In the genomic region with DNA sequence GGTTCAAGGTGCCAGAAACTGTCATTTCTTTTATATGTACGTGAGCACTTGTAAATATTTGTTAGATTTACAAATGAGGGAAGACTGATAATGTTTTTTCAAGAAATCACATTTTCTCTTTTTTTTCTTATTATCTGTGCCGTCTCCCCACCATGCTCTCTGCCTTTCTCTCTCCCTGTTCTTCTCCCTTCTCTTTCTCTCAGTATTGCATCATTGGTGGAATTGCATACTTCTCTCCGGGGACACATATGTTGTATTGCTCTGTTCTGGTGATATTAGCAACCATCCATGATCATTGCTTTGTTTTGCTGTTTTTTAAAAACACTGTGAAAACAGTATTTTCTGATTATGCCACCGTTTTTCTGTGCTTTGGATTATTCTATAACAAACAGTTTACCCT, we compare ENCODE assay signal across 22 mouse cellular contexts.
DNase-seq lines count a peak whose midpoint lies in the region; ATAC-seq lines count a peak whose summit lies in the region.
"Had no signal": no experiment of that assay in that cellular context is flagged by ENCODE, and none has a peak within 500 bp of the region (broad histone marks: within the 10 kb centered on the region; RNA-seq: fewer than 3 reads in every experiment).

No protein-coding gene starts in this region.

- H3K27me3 ChIP-seq in hindbrain, embryonic 10.5 days (ENCODE audit: insufficient read depth, poor library complexity, severe bottlenecking): no peaks in the 10 kb centered on the region
- no peaks in the 10 kb centered on the region for H3K27me3 ChIP-seq in hindbrain, embryonic 12.5 days
- H3K27me3 ChIP-seq in midbrain, embryonic 10.5 days (ENCODE audit: low read depth, poor library complexity, severe bottlenecking): no peaks in the 10 kb centered on the region
- no peaks in the 10 kb centered on the region for H3K27me3 ChIP-seq in midbrain, embryonic 11.5 days (ENCODE audit: control insufficient read depth, insufficient read depth, low read length)
- no peaks in the 10 kb centered on the region for H3K27me3 ChIP-seq in neural tube, embryonic 12.5 days (replicated peaks)
- no peaks in the 10 kb centered on the region for H3K27me3 ChIP-seq in neural tube, embryonic 13.5 days
- H3K27me3 ChIP-seq in neural tube, embryonic 15.5 days (replicated peaks): no peaks in the 10 kb centered on the region
- H3K27me3 ChIP-seq: CH12.LX, Patski had no signal

- H3K9ac ChIP-seq in hindbrain, embryonic 12.5 days: no peak overlapping the region
- no peak overlapping the region for H3K9ac ChIP-seq in midbrain, embryonic 11.5 days (ENCODE audit: low read length)
- H3K9ac ChIP-seq in neural tube, embryonic 12.5 days: no peak overlapping the region
- H3K9ac ChIP-seq in neural tube, embryonic 13.5 days: no peak overlapping the region
- no peak overlapping the region for H3K9ac ChIP-seq in neural tube, embryonic 15.5 days (replicated peaks)

- H3K27ac ChIP-seq in hindbrain, embryonic 10.5 days: peak overlapping the region; percentile 23; the same call in 1 of the 2 replicates
- no peak overlapping the region for H3K27ac ChIP-seq in hindbrain, embryonic 12.5 days
- 0 out of 2 replicates have a peak overlapping the region, but pooled peaks have one; percentile 23 for H3K27ac ChIP-seq in midbrain, embryonic 10.5 days (replicated peaks)
- no peak overlapping the region for H3K27ac ChIP-seq in midbrain, embryonic 11.5 days (ENCODE audit: low read depth, low read length)
- no peak overlapping the region for H3K27ac ChIP-seq in neural tube, embryonic 12.5 days
- H3K27ac ChIP-seq in neural tube, embryonic 13.5 days (replicated peaks): no peak overlapping the region
- H3K27ac ChIP-seq in neural tube, embryonic 15.5 days (replicated peaks): no peak overlapping the region

- no peaks in the 10 kb centered on the region for H3K9me3 ChIP-seq in hindbrain, embryonic 10.5 days
- no peaks in the 10 kb centered on the region for H3K9me3 ChIP-seq in hindbrain, embryonic 12.5 days (replicated peaks)
- H3K9me3 ChIP-seq in midbrain, embryonic 10.5 days (replicated peaks): no peaks in the 10 kb centered on the region
- no peaks in the 10 kb centered on the region for H3K9me3 ChIP-seq in midbrain, embryonic 11.5 days (ENCODE audit: control insufficient read depth, low read length)
- no peaks in the 10 kb centered on the region for H3K9me3 ChIP-seq in neural tube, embryonic 12.5 days
- H3K9me3 ChIP-seq in neural tube, embryonic 13.5 days: no peaks in the 10 kb centered on the region
- no peaks in the 10 kb centered on the region for H3K9me3 ChIP-seq in neural tube, embryonic 15.5 days (replicated peaks)

- peaks cover 23% of the 10 kb centered on the region for H3K4me1 ChIP-seq in hindbrain, embryonic 10.5 days (replicated peaks)
- H3K4me1 ChIP-seq in hindbrain, embryonic 12.5 days: peaks cover 8% of the 10 kb centered on the region; the same call in 1 of the 2 replicates
- H3K4me1 ChIP-seq in midbrain, embryonic 10.5 days: peaks cover 26% of the 10 kb centered on the region
- H3K4me1 ChIP-seq in midbrain, embryonic 11.5 days (ENCODE audit: control insufficient read depth, insufficient read depth, low read length): peaks cover 3% of the 10 kb centered on the region; the same call in 1 of the 2 replicates
- peaks cover 4% of the 10 kb centered on the region; the same call in 1 of the 2 replicates for H3K4me1 ChIP-seq in neural tube, embryonic 12.5 days
- peaks cover 15% of the 10 kb centered on the region for H3K4me1 ChIP-seq in neural tube, embryonic 13.5 days (replicated peaks)
- H3K4me1 ChIP-seq in neural tube, embryonic 15.5 days: no peaks in the 10 kb centered on the region

- H3K36me3 ChIP-seq in hindbrain, embryonic 10.5 days: no peaks in the 10 kb centered on the region
- no peaks in the 10 kb centered on the region for H3K36me3 ChIP-seq in hindbrain, embryonic 12.5 days
- H3K36me3 ChIP-seq in midbrain, embryonic 10.5 days: no peaks in the 10 kb centered on the region
- H3K36me3 ChIP-seq in midbrain, embryonic 11.5 days (ENCODE audit: control insufficient read depth, insufficient read depth, low read length): no peaks in the 10 kb centered on the region
- H3K36me3 ChIP-seq in neural tube, embryonic 12.5 days: no peaks in the 10 kb centered on the region
- H3K36me3 ChIP-seq in neural tube, embryonic 13.5 days: no peaks in the 10 kb centered on the region
- no peaks in the 10 kb centered on the region for H3K36me3 ChIP-seq in neural tube, embryonic 15.5 days
- H3K36me3 ChIP-seq: G1E had no signal

- no peak overlapping the region for H3K4me2 ChIP-seq in hindbrain, embryonic 12.5 days (replicated peaks)
- H3K4me2 ChIP-seq in midbrain, embryonic 11.5 days: no peak overlapping the region
- no peak overlapping the region for H3K4me2 ChIP-seq in neural tube, embryonic 12.5 days (replicated peaks)
- no peak overlapping the region for H3K4me2 ChIP-seq in neural tube, embryonic 13.5 days
- H3K4me2 ChIP-seq in neural tube, embryonic 15.5 days: no peak overlapping the region

- WGBS in hindbrain, embryonic 10.5 days: 70% methylated on average over 4 of the region's 4 CpGs
- 56% methylated on average over 4 of the region's 4 CpGs for WGBS in hindbrain, embryonic 12.5 days
- WGBS in midbrain, embryonic 10.5 days: 83% methylated on average over 4 of the region's 4 CpGs
- WGBS in midbrain, embryonic 11.5 days: 70% methylated on average over 4 of the region's 4 CpGs
- 57% methylated on average over 4 of the region's 4 CpGs for WGBS in neural tube, embryonic 12.5 days
- WGBS in neural tube, embryonic 13.5 days: 50% methylated on average over 4 of the region's 4 CpGs
- 52% methylated on average over 4 of the region's 4 CpGs for WGBS in neural tube, embryonic 15.5 days

- DNase-seq in hindbrain, embryonic 10.5 days (ENCODE audit: low spot score): no peak
- DNase-seq in midbrain, embryonic 10.5 days (ENCODE audit: low spot score): no peak
- no peak for DNase-seq in midbrain, embryonic 11.5 days (ENCODE audit: low spot score, missing footprints)
- no peak for DNase-seq in neural tube, embryonic 10.5 days (ENCODE audit: extremely low spot score, low spot score)
- DNase-seq: adrenal gland, adult 2 months; adrenal gland, adult 8-10 months; adrenal gland, postnatal 10 days; adrenal gland, postnatal 14 days; adrenal gland, postnatal 25 days; adrenal gland, postnatal 36 days; B cell, adult 2 months; cerebellum, adult 11 months; cerebellum, adult 11-12 months had no signal

- ATAC-seq in hindbrain, embryonic 12.5 days (ENCODE audit: low FRiP score): no peak
- ATAC-seq in midbrain, embryonic 11.5 days (ENCODE audit: low FRiP score): no peak
- 0 out of 2 replicates have a peak, but pooled peaks have one; percentile 53 for ATAC-seq in neural tube, embryonic 12.5 days (ENCODE audit: low FRiP score, low read depth)
- 0 out of 2 replicates have a peak, but pooled peaks have one; percentile 63 for ATAC-seq in neural tube, embryonic 13.5 days (ENCODE audit: low read depth)
- ATAC-seq in neural tube, embryonic 15.5 days (ENCODE audit: low FRiP score): no peak
- ATAC-seq: activated CD4-positive, CD25-positive, alpha-beta regulatory T cell, adult 4 months; CD4-positive, CD25-positive, alpha-beta regulatory T cell, adult 4 months; Patski had no signal

- H3K4me3 ChIP-seq in hindbrain, embryonic 10.5 days: no peak overlapping the region
- no peak overlapping the region for H3K4me3 ChIP-seq in hindbrain, embryonic 12.5 days
- H3K4me3 ChIP-seq in midbrain, embryonic 10.5 days: no peak overlapping the region
- no peak overlapping the region for H3K4me3 ChIP-seq in midbrain, embryonic 11.5 days (ENCODE audit: low read depth, low read length)
- no peak overlapping the region for H3K4me3 ChIP-seq in neural tube, embryonic 12.5 days
- no peak overlapping the region for H3K4me3 ChIP-seq in neural tube, embryonic 13.5 days
- no peak overlapping the region for H3K4me3 ChIP-seq in neural tube, embryonic 15.5 days (replicated peaks)

Comparison
In these comparisons a context has a peak if more than half of its experiments do, and no peak if none do; other contexts are left out.
1. H3K27ac ChIP-seq: peak in hindbrain, embryonic 10.5 days (single experiment) and midbrain, embryonic 10.5 days (single experiment); none in hindbrain, embryonic 12.5 days (single experiment), midbrain, embryonic 11.5 days (single experiment), neural tube, embryonic 12.5 days (single experiment), neural tube, embryonic 13.5 days (single experiment) and neural tube, embryonic 15.5 days (single experiment).
2. ATAC-seq: peak in neural tube, embryonic 12.5 days (single experiment) and neural tube, embryonic 13.5 days (single experiment); none in hindbrain, embryonic 12.5 days (single experiment), midbrain, embryonic 11.5 days (single experiment) and neural tube, embryonic 15.5 days (single experiment).